Mouse (Mus musculus) spleen, adult 2 months (tissue): ENCODE measurements at regions not wholly inside any gene's neighbourhood (a gene's known extent, or its start where the extent isn't known, plus 50 kb on each side); places are given as distances from the start of the nearest gene placed in this dataset.

Experiments
- CTCF ChIP-seq: fragments of 200-500 bp; IDR thresholded peaks from 2 replicates; pipeline ENCODE4 v1.5.1; 2011; ENCODE audit warnings: mild to moderate bottlenecking, inconsistent platforms; ENCODE audit not compliant: insufficient read depth, insufficient read length, insufficient replicate concordance; ENCODE audit errors: extremely low read depth
- POLR2A ChIP-seq: fragments of 200-500 bp; IDR thresholded peaks from 2 replicates; pipeline ENCODE4 v1.6.1; 2011; ENCODE audit warnings: low read depth, low read length, inconsistent platforms

DNA sequence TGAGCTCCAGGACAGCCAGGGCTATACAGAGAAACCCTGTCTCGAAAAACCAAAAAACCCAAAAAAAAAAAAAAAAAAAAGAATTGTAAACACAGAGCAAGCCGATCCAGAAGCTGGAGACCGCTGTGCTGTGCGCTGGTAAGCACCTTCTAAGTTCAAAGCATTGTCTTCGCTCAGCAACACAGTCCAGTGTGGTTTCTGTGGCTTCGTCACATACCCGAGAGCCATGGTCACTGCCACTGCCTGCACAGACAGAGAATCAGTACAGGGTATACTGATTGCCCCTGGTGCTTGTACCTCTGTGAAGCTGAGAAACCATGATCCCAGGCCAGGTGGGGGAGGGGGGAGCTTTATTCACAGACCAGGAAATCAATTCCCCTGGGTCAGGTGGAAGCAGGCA, 51.6 kb upstream of the Foxq1 start:
- TF ChIP-seq POLR2A (no peak), CTCF (no peak)
